Mouse (Mus musculus): ENCODE data around the gene Slc8a2. TPM values are rescaled to one million over a fixed set of nuclear protein-coding genes. Genes with fewer than 3 reads are reported as not detected.

Slc8a2 gene
- polyA plus RNA-seq, 1 experiment from 2014 or later: 0.15 TPM

GRCm38 (mm10) chr7:16173146-16173545 is 43.5 kb downstream of the Slc8a2 start:
- Histone ChIP-seq H3K4me1 (ENCODE audit: control insufficient read depth in 2 of 2, insufficient read depth in 2 of 2, low read length in 2 of 2) (peaks cover 2 to 8% of the 10 kb centered on the region in 2 experiments; a peak in 2 of 4 replicates), H3K36me3 (ENCODE audit: control insufficient read depth, insufficient read depth, low read length) (no peaks in the 10 kb centered on the region), H3K9me3 (ENCODE audit: control insufficient read depth, low read length) (0 out of 2 replicates have a peak, but pooled peaks cover 1% of the 10 kb centered on the region), H3K9ac (ENCODE audit: low read length) (no peak overlapping the region), H3K4me2 (ENCODE audit: low read length) (no peak overlapping the region), H3K27me3 (ENCODE audit: control insufficient read depth, insufficient read depth, low read length) (peaks cover 4% of the 10 kb centered on the region; the same call in 1 of the 2 replicates), H3K4me3 (ENCODE audit: control insufficient read depth in 1 of 2, insufficient read depth in 1 of 2, low read depth in 1 of 2, low read length in 2 of 2) (no peak overlapping the region), H3K27ac (replicated peaks in 1 of 2; ENCODE audit: control insufficient read depth in 1 of 2, insufficient read depth in 1 of 2, low read depth in 2 of 2, low read length in 2 of 2) (no peak overlapping the region)
- ATAC-seq (ENCODE audit: insufficient number of reproducible peaks, insufficient read depth, low FRiP score, low read depth): no peak
- WGBS: 58% methylated on average over 5 of the region's 5 CpGs

DNA sequence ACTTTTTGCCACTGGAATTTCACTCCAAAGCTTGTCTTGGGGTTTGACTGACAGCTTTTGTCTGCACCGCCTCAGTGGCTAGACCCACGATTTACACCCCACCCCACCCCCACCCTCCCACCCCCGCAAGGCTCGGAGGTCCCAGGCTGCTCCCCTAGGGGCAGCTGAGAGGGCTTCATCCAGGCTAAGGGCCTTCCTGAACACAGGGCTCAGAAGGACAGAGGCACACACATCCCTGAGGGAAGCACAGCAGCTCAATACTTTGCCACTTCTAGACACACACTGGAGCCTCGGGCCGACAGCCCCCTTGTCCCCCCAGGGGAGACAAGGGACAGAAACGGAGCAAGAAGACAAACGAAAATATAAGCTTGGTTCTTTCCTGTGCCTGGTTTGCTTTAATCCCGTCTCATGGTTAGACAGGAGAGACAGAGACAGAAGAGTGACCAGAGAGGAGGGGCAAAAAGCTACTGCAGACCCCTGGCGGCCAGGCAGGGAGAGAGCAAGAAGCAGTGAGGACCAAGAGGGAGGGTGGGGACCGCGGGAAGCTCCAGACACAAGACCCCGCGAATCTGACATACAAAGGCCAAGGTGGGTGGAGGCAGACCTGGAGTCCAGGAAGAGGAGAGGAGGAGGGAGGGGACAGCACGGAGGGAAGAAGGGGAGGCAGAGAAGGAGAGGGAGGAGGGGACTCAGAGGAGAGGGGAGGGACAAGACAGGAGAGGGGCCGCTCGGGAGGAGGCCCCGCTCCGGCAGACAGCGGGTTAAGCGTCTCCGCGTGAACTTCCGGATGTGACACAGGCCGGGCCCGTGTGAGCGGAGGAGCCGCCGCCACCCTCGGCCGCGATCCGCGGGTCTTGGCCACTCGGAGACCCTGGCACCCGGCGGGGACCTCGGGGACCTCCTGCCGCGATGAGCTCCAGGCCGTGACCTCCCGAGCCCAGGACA is 45.2 kb downstream of the Slc8a2 start, which contains the start of gene Meis3:
Meis3 (plus strand) TSS at position 494 of the 945 bp plus-strand sequence.
- H3K4me1 ChIP-seq (ENCODE audit: control insufficient read depth in 2 of 2, insufficient read depth in 2 of 2, low read length in 2 of 2): peaks cover 2 to 8% of the 10 kb centered on the region in 2 experiments; a peak in 2 of 4 replicates
- H3K9me3 ChIP-seq (ENCODE audit: control insufficient read depth, low read length): 0 out of 2 replicates have a peak, but pooled peaks cover 4% of the 10 kb centered on the region
- peak within 1 kb of the TSS; percentile 86 for H3K4me2 ChIP-seq (ENCODE audit: low read length)
- ATAC-seq (ENCODE audit: insufficient number of reproducible peaks, insufficient read depth, low FRiP score, low read depth): peak; percentile 66
- H3K4me3 ChIP-seq (ENCODE audit: control insufficient read depth in 1 of 2, insufficient read depth in 1 of 2, low read depth in 1 of 2, low read length in 2 of 2): peak within 1 kb of the TSS; percentile 52 to 60
- peak within 1 kb of the TSS; percentile 78 for H3K9ac ChIP-seq (ENCODE audit: low read length)
- peak within 1 kb of the TSS in 1 of 2 experiments; percentile 19; a peak in 1 of 4 replicates for H3K27ac ChIP-seq (replicated peaks in 1 of 2; ENCODE audit: control insufficient read depth in 1 of 2, insufficient read depth in 1 of 2, low read depth in 2 of 2, low read length in 2 of 2)
- WGBS: under 1% methylated on average over 41 of the region's 42 CpGs
- H3K36me3 ChIP-seq (ENCODE audit: control insufficient read depth, insufficient read depth, low read length): 0 out of 2 replicates have a peak, but pooled peaks cover 4% of the 10 kb centered on the region
- peaks cover 4% of the 10 kb centered on the region; the same call in 1 of the 2 replicates for H3K27me3 ChIP-seq (ENCODE audit: control insufficient read depth, insufficient read depth, low read length)

- Histone ChIP-seq H3K9ac (ENCODE audit: low read length) (peak overlapping the region; percentile 78), H3K4me3 (ENCODE audit: control insufficient read depth in 1 of 2, insufficient read depth in 1 of 2, low read depth in 1 of 2, low read length in 2 of 2) (peak overlapping the region; percentile 52 to 60), H3K27me3 (ENCODE audit: control insufficient read depth, insufficient read depth, low read length) (peaks cover 4% of the 10 kb centered on the region; the same call in 1 of the 2 replicates), H3K9me3 (ENCODE audit: control insufficient read depth, low read length) (0 out of 2 replicates have a peak, but pooled peaks cover 4% of the 10 kb centered on the region), H3K4me2 (ENCODE audit: low read length) (peak overlapping the region; percentile 86), H3K36me3 (ENCODE audit: control insufficient read depth, insufficient read depth, low read length) (0 out of 2 replicates have a peak, but pooled peaks cover 5% of the 10 kb centered on the region), H3K27ac (replicated peaks in 1 of 2; ENCODE audit: control insufficient read depth in 1 of 2, insufficient read depth in 1 of 2, low read depth in 2 of 2, low read length in 2 of 2) (peak overlapping the region in 1 of 2 experiments; percentile 19; a peak in 1 of 4 replicates), H3K4me1 (ENCODE audit: control insufficient read depth in 2 of 2, insufficient read depth in 2 of 2, low read length in 2 of 2) (peaks cover 2 to 8% of the 10 kb centered on the region in 2 experiments; a peak in 2 of 4 replicates)
- ATAC-seq (ENCODE audit: insufficient number of reproducible peaks, insufficient read depth, low FRiP score, low read depth): no peak
- 0% methylated on average over 10 of the region's 10 CpGs for WGBS
Observed at GRCm38 (mm10) chr7:16175542-16175931, 45.9 kb downstream of the Slc8a2 start.

GRCm38 (mm10) chr7:16178114-16178513 is 48.5 kb downstream of the Slc8a2 start:
- 66% methylated on average over 4 of the region's 4 CpGs for WGBS
- H3K4me3 ChIP-seq (ENCODE audit: control insufficient read depth in 1 of 2, insufficient read depth in 1 of 2, low read depth in 1 of 2, low read length in 2 of 2): no peak overlapping the region
- no peak for ATAC-seq (ENCODE audit: insufficient number of reproducible peaks, insufficient read depth, low FRiP score, low read depth)

GRCm38 (mm10) chr7:16183663-16184062 is 54.0 kb downstream of the Slc8a2 start:
- Histone ChIP-seq H3K27ac (replicated peaks in 1 of 2; ENCODE audit: control insufficient read depth in 1 of 2, insufficient read depth in 1 of 2, low read depth in 2 of 2, low read length in 2 of 2) (no peak overlapping the region), H3K36me3 (ENCODE audit: control insufficient read depth, insufficient read depth, low read length) (0 out of 2 replicates have a peak, but pooled peaks cover 10% of the 10 kb centered on the region), H3K9me3 (ENCODE audit: control insufficient read depth, low read length) (0 out of 2 replicates have a peak, but pooled peaks cover 4% of the 10 kb centered on the region), H3K27me3 (ENCODE audit: control insufficient read depth, insufficient read depth, low read length) (no peaks in the 10 kb centered on the region), H3K4me2 (ENCODE audit: low read length) (no peak overlapping the region), H3K4me3 (ENCODE audit: control insufficient read depth in 1 of 2, insufficient read depth in 1 of 2, low read depth in 1 of 2, low read length in 2 of 2) (no peak overlapping the region), H3K9ac (ENCODE audit: low read length) (no peak overlapping the region), H3K4me1 (ENCODE audit: control insufficient read depth in 2 of 2, insufficient read depth in 2 of 2, low read length in 2 of 2) (no peaks in the 10 kb centered on the region)
- no peak for ATAC-seq (ENCODE audit: insufficient number of reproducible peaks, insufficient read depth, low FRiP score, low read depth)
- 19% methylated on average over 8 of the region's 8 CpGs for WGBS

More at GRCm38 (mm10) chr7:16178114-16178513, 48.5 kb downstream of the Slc8a2 start:
- Histone ChIP-seq H3K4me1 (ENCODE audit: control insufficient read depth in 2 of 2, insufficient read depth in 2 of 2, low read length in 2 of 2) (peaks cover 2 to 8% of the 10 kb centered on the region in 2 experiments; a peak in 2 of 4 replicates), H3K9me3 (ENCODE audit: control insufficient read depth, low read length) (0 out of 2 replicates have a peak, but pooled peaks cover 4% of the 10 kb centered on the region), H3K4me2 (ENCODE audit: low read length) (no peak overlapping the region), H3K9ac (ENCODE audit: low read length) (no peak overlapping the region), H3K36me3 (ENCODE audit: control insufficient read depth, insufficient read depth, low read length) (0 out of 2 replicates have a peak, but pooled peaks cover 5% of the 10 kb centered on the region), H3K27ac (replicated peaks in 1 of 2; ENCODE audit: control insufficient read depth in 1 of 2, insufficient read depth in 1 of 2, low read depth in 2 of 2, low read length in 2 of 2) (no peak overlapping the region), H3K27me3 (ENCODE audit: control insufficient read depth, insufficient read depth, low read length) (peaks cover 4% of the 10 kb centered on the region; the same call in 1 of the 2 replicates)

GRCm38 (mm10) chr7:16187494-16187893 is 57.9 kb downstream of the Slc8a2 start:
- 69% methylated on average over 8 of the region's 8 CpGs for WGBS
- Histone ChIP-seq H3K4me3 (ENCODE audit: control insufficient read depth in 1 of 2, insufficient read depth in 1 of 2, low read depth in 1 of 2, low read length in 2 of 2) (no peak overlapping the region), H3K9ac (ENCODE audit: low read length) (no peak overlapping the region), H3K4me2 (ENCODE audit: low read length) (no peak overlapping the region), H3K4me1 (ENCODE audit: control insufficient read depth in 2 of 2, insufficient read depth in 2 of 2, low read length in 2 of 2) (no peaks in the 10 kb centered on the region; a peak in 1 of 4 replicates), H3K27me3 (ENCODE audit: control insufficient read depth, insufficient read depth, low read length) (no peaks in the 10 kb centered on the region; the same call in 1 of the 2 replicates), H3K27ac (replicated peaks in 1 of 2; ENCODE audit: control insufficient read depth in 1 of 2, insufficient read depth in 1 of 2, low read depth in 2 of 2, low read length in 2 of 2) (no peak overlapping the region), H3K9me3 (ENCODE audit: control insufficient read depth, low read length) (no peaks in the 10 kb centered on the region), H3K36me3 (ENCODE audit: control insufficient read depth, insufficient read depth, low read length) (0 out of 2 replicates have a peak, but pooled peaks cover 5% of the 10 kb centered on the region)
- no peak for ATAC-seq (ENCODE audit: insufficient number of reproducible peaks, insufficient read depth, low FRiP score, low read depth)

DNA sequence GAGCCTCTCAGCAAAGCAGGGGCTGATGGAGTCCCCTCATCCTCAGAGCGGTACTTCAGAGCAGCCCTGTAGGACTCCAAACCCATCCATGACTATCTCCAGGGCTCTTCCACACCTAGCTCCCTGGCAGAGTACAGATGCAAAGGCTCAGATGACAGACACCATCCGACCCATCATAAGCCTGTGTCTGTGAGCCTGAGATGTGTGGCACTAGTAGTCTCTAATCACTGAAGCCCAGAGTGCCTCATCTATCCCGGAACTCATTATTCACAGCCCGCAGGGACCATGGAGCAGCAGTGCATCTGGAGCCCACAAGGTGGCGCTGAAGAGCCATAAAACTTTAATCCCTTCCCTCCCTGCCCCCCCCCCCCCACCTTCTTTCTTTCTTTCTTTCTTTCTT is 62.7 kb downstream of the Slc8a2 start:
- Histone ChIP-seq H3K9ac (ENCODE audit: low read length) (no peak overlapping the region), H3K9me3 (ENCODE audit: control insufficient read depth, low read length) (no peaks in the 10 kb centered on the region), H3K4me3 (ENCODE audit: control insufficient read depth in 1 of 2, insufficient read depth in 1 of 2, low read depth in 1 of 2, low read length in 2 of 2) (no peak overlapping the region), H3K27ac (replicated peaks in 1 of 2; ENCODE audit: control insufficient read depth in 1 of 2, insufficient read depth in 1 of 2, low read depth in 2 of 2, low read length in 2 of 2) (no peak overlapping the region), H3K4me1 (ENCODE audit: control insufficient read depth in 2 of 2, insufficient read depth in 2 of 2, low read length in 2 of 2) (no peaks in the 10 kb centered on the region; a peak in 1 of 4 replicates), H3K27me3 (ENCODE audit: control insufficient read depth, insufficient read depth, low read length) (no peaks in the 10 kb centered on the region; the same call in 1 of the 2 replicates), H3K36me3 (ENCODE audit: control insufficient read depth, insufficient read depth, low read length) (peaks cover 16% of the 10 kb centered on the region; the same call in 1 of the 2 replicates), H3K4me2 (ENCODE audit: low read length) (no peak overlapping the region)
- 13% methylated on average over 5 of the region's 5 CpGs for WGBS
- no peak for ATAC-seq (ENCODE audit: insufficient number of reproducible peaks, insufficient read depth, low FRiP score, low read depth)
